Mouse (Mus musculus) liver, embryonic 13.5 days (tissue): ENCODE results near the gene Gfra1. TPM values are rescaled to one million over a fixed set of nuclear protein-coding genes. Genes with fewer than 3 reads are reported as not detected.

ENCODE experiments used
- ATAC-seq: fragments of 200-750 bp; cut with Nextera tagmentation; 2 replicates; pipeline ENCODE4 v1.8.0; 2017; ENCODE audit warnings: low read depth, mild to moderate bottlenecking, moderate number of reproducible peaks, moderate library complexity
- DNase-seq: peaks from one replicate; pipeline ENCODE4 v3.0.0; 2022
- H3K27ac ChIP-seq: fragments of 300-500 bp; sonication (generic); 2 replicates; pipeline ENCODE4 v1.5.1; 2015; ENCODE audit warnings: moderate library complexity, mild to moderate bottlenecking, inconsistent platforms
- H3K27me3 ChIP-seq: fragments of 300-500 bp; sonication (generic); 2 replicates; pipeline ENCODE4 v1.6.1; 2015; ENCODE audit warnings: mild to moderate bottlenecking, inconsistent platforms
- H3K36me3 ChIP-seq: fragments of 300-500 bp; sonication (generic); 2 replicates; pipeline ENCODE4 v1.6.1; 2015; ENCODE audit warnings: mild to moderate bottlenecking, inconsistent platforms
- H3K4me1 ChIP-seq: fragments of 300-500 bp; sonication (generic); replicated peaks from 2 replicates; pipeline ENCODE4 v1.6.1; 2015; ENCODE audit warnings: inconsistent platforms
- H3K4me2 ChIP-seq: fragments of 300-500 bp; sonication (generic); 2 replicates; pipeline ENCODE4 v1.6.1; 2015; ENCODE audit warnings: inconsistent platforms, mild to moderate bottlenecking, moderate library complexity
- H3K4me3 ChIP-seq: fragments of 300-500 bp; sonication (generic); replicated peaks from 2 replicates; pipeline ENCODE4 v1.5.1; 2015; ENCODE audit warnings: mild to moderate bottlenecking, inconsistent platforms
- H3K9ac ChIP-seq: fragments of 300-500 bp; sonication (generic); 2 replicates; pipeline ENCODE4 v1.6.1; 2015; ENCODE audit warnings: mild to moderate bottlenecking, inconsistent platforms
- H3K9me3 ChIP-seq: fragments of 300-500 bp; sonication (generic); replicated peaks from 2 replicates; pipeline ENCODE4 v1.6.1; 2016; ENCODE audit warnings: inconsistent platforms
- WGBS: fragments of 180-500 bp; shearing (Covaris S2); methylation state at CpG from one replicate; pipeline ENCODE4 v1.1.7; 2015; ENCODE audit not compliant: insufficient replicate concordance; 5-methylcytosine and 5-hydroxymethylcytosine counted together
- polyA plus RNA-seq: library from polyadenylated mRNA; unstranded; fragments of >200 nt; fragmentation: Nextera tagmentation; extraction: Ambion mirVana; gene quantifications from 2 replicates; pipeline ENCODE4 v1.2.1, GENCODE M21; 2015

The Gfra1 gene
- polyA plus RNA-seq, 1 experiment from 2014 or later: 5.8 TPM

DNA sequence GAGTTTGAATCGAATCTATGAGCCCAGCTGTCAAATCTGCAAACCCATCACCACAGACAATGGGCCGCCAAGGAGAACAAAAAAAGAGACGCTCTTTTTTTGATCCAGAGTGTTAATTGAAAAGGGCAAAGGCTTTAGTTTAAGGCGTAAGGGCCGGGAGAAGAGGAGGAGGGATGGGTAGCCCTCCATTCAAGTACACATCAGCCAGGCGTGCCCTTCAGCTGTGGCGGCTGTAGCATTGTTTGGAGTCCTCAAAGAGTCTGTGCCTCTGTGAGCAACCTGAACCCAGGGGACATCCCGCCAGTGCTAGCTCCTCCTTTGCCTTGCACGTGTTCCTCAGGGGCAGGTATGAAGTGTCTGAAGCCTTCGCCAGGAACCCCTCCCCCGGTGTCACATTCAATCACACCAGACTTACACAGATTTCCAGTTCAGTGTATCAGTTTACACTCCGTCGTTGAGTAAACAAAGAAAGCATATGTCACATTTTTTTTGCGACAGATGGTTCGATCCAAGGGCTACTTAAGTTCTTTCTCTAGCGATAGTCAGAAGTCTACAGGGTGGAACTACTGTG, 867 bp upstream of the Gfra1 start:
- ATAC-seq: no peak
- no peak overlapping the region for H3K9ac ChIP-seq
- H3K9me3 ChIP-seq: no peaks in the 10 kb centered on the region
- H3K4me2 ChIP-seq: peak overlapping the region; percentile 62
- H3K4me3 ChIP-seq: 0 out of 2 replicates have a peak overlapping the region, but pooled peaks have one; percentile 51
- peaks cover 67% of the 10 kb centered on the region for H3K27me3 ChIP-seq
- H3K4me1 ChIP-seq: peaks cover 15% of the 10 kb centered on the region
- H3K27ac ChIP-seq: no peak overlapping the region
- 14% methylated on average over 16 of the region's 16 CpGs for WGBS
- DNase-seq: no peak
- no peaks in the 10 kb centered on the region for H3K36me3 ChIP-seq

DNA sequence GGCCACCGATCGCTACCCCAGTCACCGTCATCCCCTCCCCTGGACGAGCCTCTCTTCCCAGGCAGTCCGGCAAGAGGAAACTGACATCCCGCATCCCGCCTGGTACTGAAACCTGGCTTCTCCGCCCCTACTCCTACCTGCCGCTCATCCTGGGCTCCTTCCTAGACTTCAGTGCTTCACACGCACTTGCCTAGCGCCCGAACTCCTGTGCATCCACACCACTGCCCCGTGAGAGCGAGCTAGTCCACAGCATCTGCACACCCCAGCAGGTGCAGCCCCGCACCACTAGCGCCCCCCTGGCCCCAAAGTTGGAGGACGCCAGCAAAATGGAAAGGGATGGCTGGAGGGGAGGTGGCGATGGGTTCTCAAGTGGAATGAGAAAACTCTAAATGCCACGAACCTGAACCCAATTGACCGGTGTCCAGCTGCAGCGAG, 631 bp downstream of the Gfra1 start:
- Histone ChIP-seq H3K4me2 (peak overlapping the region; percentile 62), H3K27ac (no peak overlapping the region), H3K4me1 (peaks cover 15% of the 10 kb centered on the region), H3K4me3 (peak overlapping the region; percentile 51), H3K27me3 (peaks cover 76% of the 10 kb centered on the region), H3K9me3 (no peaks in the 10 kb centered on the region), H3K9ac (no peak overlapping the region), H3K36me3 (no peaks in the 10 kb centered on the region)
- 2% methylated on average over 21 of the region's 21 CpGs for WGBS
- no peak for DNase-seq
- 0 out of 2 replicates have a peak, but pooled peaks have one; percentile 27 for ATAC-seq

DNA sequence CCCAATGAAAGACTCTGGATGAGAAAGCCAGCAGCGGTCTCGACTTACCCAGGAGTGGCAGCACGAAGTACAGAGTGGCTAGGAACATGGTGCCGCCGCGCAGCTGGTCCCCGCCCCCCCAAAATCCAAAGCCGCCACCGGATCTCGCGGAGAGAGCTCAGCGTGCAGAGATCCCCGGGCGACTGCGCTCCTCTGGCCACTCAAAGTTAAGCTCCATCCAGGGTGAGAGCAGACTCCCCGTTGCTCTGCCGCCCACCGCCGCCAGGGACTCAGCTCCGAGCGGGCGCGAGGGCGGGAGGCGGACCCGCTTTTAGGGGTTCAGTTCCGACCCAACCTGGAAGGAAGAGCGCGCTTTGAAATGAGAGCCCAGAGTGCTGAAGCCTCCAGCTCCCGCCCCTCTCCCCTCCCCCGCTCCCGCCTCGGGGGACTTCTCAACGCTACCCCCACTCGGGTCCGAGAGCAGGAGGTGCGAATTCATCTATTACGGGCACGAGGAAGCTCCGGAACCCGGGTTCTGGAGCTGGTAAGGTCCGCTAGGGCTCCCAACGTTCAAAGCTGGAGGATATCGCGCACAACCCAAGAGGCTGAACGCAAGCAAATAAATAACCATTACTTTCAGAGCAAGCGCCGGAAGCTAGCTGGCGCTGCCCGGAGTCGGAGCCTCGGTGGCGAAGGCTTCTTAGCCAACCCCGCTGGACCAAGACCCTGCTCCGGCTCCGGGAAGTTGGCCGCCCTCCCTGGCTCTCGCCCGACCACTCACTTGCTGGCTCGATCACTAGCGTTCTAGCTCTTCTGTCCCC, 1.2 kb downstream of the Gfra1 start:
- Histone ChIP-seq H3K4me2 (peak overlapping the region; percentile 62), H3K4me3 (peak overlapping the region; percentile 51), H3K4me1 (peaks cover 15% of the 10 kb centered on the region), H3K9ac (peak overlapping the region; percentile 43; the same call in 1 of the 2 replicates), H3K9me3 (no peaks in the 10 kb centered on the region), H3K36me3 (no peaks in the 10 kb centered on the region), H3K27me3 (peaks cover 76% of the 10 kb centered on the region), H3K27ac (no peak overlapping the region)
- ATAC-seq: peak; percentile 14; the same call in 1 of the 2 replicates
- under 1% methylated on average over 60 of the region's 61 CpGs for WGBS
- DNase-seq: no peak

DNA sequence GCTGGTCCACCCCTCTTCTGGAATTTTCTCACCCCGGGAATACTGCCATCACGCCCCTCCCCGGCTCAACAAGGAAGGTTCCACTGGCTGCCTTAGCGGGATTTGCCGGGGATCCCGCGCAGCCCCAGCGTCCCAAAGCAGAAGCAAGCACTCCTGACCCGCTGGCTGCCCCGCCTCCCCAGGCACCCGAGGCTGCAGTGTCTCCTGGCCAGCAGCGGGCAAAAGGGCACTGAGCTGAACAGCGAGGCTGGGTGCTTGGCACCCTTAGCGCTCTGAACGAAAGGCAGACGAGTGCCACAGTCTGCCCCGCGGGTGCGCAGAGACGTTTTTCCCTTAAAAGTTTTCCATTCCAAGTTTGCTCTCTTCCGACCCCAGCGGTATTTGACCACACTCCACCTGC, 2.1 kb downstream of the Gfra1 start:
- peak overlapping the region; percentile 43; the same call in 1 of the 2 replicates for H3K9ac ChIP-seq
- no peak overlapping the region for H3K27ac ChIP-seq
- H3K27me3 ChIP-seq: peaks cover 73% of the 10 kb centered on the region
- no peak for DNase-seq
- no peaks in the 10 kb centered on the region for H3K36me3 ChIP-seq
- peak overlapping the region; percentile 62 for H3K4me2 ChIP-seq
- H3K4me1 ChIP-seq: peaks cover 15% of the 10 kb centered on the region
- no peaks in the 10 kb centered on the region for H3K9me3 ChIP-seq
- no peak for ATAC-seq
- peak overlapping the region; percentile 51 for H3K4me3 ChIP-seq
- 2% methylated on average over 22 of the region's 22 CpGs for whole genome bisulfite sequencing

DNA sequence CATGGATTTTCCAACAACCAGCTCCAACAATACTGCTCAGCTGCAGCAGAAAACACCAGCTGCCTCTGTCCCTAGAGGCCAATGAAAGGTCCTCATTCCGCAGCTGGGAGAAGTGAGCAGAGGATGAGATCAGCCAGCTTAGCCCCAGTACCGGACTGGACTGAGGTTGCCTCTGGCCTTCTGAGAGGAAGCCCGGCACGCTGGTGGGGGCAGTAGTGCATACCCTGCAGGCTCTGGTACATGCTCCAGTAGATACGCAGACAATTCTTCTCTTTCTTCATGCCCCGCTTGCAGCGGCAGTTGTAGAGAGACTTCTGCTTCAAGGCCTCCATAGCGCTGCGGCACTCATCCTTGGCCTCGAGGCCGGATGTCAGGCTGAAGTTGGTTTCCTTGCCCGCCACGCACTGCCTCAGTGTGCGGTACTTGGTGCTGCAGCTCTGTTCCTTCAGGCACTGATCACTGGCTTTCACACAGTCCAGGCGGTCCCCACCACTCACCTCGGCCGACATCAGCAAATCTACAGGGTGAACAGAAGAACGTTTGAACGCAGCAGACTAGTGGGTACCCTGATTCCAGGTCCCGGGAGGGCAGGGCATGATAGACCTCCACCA, 2.7 kb downstream of the Gfra1 start:
- no peaks in the 10 kb centered on the region for H3K36me3 ChIP-seq
- no peak overlapping the region for H3K9ac ChIP-seq
- DNase-seq (no peak), ATAC-seq (no peak)
- no peak overlapping the region for H3K27ac ChIP-seq
- H3K4me1 ChIP-seq: peaks cover 15% of the 10 kb centered on the region
- no peaks in the 10 kb centered on the region for H3K9me3 ChIP-seq
- H3K4me3 ChIP-seq: peak overlapping the region; percentile 51
- H3K4me2 ChIP-seq: peak overlapping the region; percentile 62
- H3K27me3 ChIP-seq: peaks cover 69% of the 10 kb centered on the region
- WGBS: 4% methylated on average over 20 of the region's 20 CpGs

DNA sequence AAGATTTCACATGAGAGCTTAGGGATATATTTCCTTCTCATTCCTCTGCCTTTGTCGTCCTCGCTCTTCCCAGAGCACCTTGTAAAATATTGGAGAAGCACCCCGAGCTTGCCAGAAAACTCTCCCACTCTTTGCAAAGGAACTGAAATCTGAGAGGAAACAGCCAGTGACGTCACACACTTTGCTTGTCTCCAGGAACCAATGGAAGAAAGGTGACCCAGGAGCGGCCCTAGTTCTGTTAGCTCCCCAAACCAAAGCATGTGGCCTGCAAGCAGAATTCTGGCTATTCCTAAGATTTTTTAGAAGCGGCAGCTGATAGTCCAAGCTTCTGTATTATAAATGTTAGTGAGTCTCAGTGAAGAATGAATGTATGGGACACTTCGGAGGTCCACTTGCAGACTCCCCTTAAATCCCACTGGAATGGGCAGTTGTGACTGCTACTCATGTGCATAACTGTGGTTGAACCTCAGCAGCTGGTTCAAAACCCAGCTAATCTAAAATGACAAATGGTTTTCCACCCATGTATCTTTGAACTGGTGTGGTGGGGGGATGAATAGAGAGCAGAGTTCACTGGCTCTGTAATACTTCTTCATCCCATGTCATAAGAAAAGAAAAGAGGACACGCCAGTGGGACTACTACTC, 3.4 kb downstream of the Gfra1 start:
- Histone ChIP-seq H3K4me3 (no peak overlapping the region), H3K9ac (no peak overlapping the region), H3K9me3 (no peaks in the 10 kb centered on the region), H3K27ac (no peak overlapping the region), H3K27me3 (peaks cover 63% of the 10 kb centered on the region), H3K4me1 (peaks cover 15% of the 10 kb centered on the region), H3K36me3 (no peaks in the 10 kb centered on the region), H3K4me2 (no peak overlapping the region)
- ATAC-seq (no peak), DNase-seq (no peak)
- 36% methylated on average over 8 of the region's 8 CpGs for WGBS

DNA sequence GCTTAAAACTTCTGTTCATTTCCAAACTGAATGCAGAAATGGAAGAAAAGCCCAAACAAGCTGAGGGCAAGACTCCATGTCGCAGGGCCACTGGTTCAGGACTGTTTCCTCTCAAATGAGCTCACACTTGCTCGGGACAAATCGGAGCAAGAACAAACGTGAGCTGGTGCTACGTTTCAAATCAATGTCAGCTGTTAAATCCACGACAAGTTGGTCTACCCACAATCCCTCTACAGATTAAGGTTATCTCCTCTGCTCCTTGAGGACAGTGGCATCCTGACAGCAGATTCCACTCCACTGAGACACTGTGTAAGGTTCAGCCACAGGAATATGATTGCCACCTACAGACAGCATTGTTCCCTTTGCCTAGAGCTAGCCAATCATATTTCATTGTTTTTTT, 4.4 kb downstream of the Gfra1 start:
- ATAC-seq: no peak
- H3K4me1 ChIP-seq: peaks cover 12% of the 10 kb centered on the region; the same call in 1 of the 2 replicates
- no peak for DNase-seq
- peaks cover 56% of the 10 kb centered on the region for H3K27me3 ChIP-seq
- no peaks in the 10 kb centered on the region for H3K9me3 ChIP-seq
- no peak overlapping the region for H3K27ac ChIP-seq
- H3K9ac ChIP-seq: no peak overlapping the region
- no peaks in the 10 kb centered on the region for H3K36me3 ChIP-seq
- no peak overlapping the region for H3K4me2 ChIP-seq
- no peak overlapping the region for H3K4me3 ChIP-seq
- WGBS: 44% methylated on average over 6 of the region's 6 CpGs

DNA sequence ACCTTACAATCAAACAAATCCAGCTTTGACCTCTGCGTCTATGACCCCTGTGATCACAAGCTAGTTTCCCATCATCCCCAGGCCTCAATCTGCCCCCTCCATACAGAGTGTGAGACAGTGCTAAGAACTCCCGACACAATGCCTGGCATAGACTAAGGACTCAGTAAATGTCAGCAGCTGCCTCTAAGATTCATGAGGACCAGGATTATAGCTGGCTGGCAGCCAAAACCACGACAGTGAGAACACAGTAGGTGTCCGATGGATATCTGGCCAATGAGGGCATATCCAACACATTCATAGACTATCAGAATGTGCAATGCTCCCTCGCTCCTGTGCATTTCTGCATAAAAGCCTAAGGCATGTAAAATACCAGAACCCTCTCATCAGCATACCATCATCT, 5.0 kb downstream of the Gfra1 start:
- Histone ChIP-seq H3K4me3 (no peak overlapping the region), H3K27me3 (peaks cover 49% of the 10 kb centered on the region), H3K36me3 (no peaks in the 10 kb centered on the region), H3K27ac (no peak overlapping the region), H3K9me3 (no peaks in the 10 kb centered on the region), H3K9ac (no peak overlapping the region), H3K4me1 (peaks cover 12% of the 10 kb centered on the region; the same call in 1 of the 2 replicates), H3K4me2 (no peak overlapping the region)
- DNase-seq (no peak), ATAC-seq (no peak)
- WGBS: 53% methylated on average over 5 of the region's 5 CpGs

DNA sequence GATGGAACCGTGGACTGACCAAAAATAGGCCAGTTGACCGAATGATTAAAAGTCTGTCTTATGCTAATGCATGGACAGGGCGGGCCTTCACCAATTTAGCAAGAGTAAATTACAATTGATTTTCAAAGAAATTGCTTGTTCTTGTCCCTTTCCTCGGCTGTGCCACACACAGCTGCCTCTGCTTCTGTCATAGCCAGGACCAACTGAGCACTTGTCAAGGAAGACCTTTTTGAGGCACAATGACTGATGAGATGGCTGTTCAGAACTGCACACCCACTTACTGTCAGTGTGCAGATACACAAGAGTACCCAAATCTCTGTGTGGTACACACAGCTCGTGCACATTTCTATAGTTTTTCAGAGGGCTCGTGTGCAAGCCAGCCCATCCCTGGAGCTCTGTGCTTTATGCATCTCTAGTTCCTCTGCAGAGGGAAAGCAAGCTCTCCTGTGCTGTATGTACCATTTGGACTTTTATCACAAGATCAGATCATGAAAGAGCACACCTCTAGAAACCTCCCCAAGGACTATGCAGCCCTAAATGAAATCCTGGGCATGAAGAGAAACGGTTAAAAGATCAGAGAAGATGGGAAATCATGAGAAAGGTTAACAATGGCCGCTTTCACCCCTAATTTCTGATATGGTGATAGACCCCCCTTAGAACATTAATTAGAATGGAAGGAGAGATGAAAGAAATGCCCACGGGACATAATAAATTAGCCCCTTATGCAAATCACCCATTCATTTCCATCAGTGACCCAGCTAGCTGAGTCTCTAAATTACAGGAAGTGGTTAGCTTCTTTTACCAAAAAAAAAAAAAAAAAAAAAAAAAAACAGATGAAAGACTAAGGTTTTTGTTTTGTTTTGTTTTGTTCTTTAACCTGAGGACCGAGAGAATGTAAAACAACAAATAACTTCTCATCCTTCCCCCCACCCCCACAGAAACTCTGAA, 12.7 kb downstream of the Gfra1 start:
- Histone ChIP-seq H3K4me1 (peaks cover 4% of the 10 kb centered on the region), H3K27ac (no peak overlapping the region), H3K4me3 (no peak overlapping the region), H3K36me3 (no peaks in the 10 kb centered on the region), H3K4me2 (no peak overlapping the region), H3K27me3 (no peaks in the 10 kb centered on the region), H3K9me3 (no peaks in the 10 kb centered on the region), H3K9ac (no peak overlapping the region)
- no peak for ATAC-seq
- DNase-seq: no peak
- 58% methylated on average over 10 of the region's 10 CpGs for WGBS

DNA sequence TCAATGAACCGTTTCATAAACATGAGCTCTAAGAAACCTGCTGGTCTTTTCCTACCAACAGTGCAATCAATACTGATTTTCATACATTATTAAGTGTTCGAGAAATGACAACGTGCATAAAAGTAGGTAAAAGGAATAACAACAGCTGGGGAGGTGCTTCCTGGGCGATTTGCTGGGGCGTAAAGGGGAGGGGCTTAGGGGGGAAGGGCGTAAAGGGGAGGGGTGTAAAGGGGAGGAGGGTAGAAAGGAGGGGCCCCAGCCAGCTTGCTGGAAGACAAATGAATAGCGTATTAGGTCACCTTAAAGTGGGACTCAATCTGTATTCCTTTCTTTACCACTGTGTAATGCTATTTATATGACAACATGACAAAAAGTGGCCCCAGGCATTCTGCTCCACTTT, 13.9 kb downstream of the Gfra1 start:
- Histone ChIP-seq H3K4me3 (no peak overlapping the region), H3K27me3 (no peaks in the 10 kb centered on the region), H3K9ac (no peak overlapping the region), H3K4me1 (peaks cover 9% of the 10 kb centered on the region), H3K4me2 (no peak overlapping the region), H3K36me3 (no peaks in the 10 kb centered on the region), H3K27ac (peak overlapping the region; percentile 70), H3K9me3 (no peaks in the 10 kb centered on the region)
- no peak for ATAC-seq
- no peak for DNase-seq
- 44% methylated on average over 7 of the region's 7 CpGs for WGBS
